Mouse (Mus musculus) spleen, adult 2 months (tissue): ENCODE measurements around the gene Msl1. TPM values are rescaled to one million over a fixed set of nuclear protein-coding genes. Genes with fewer than 3 reads are reported as not detected.
A peak's percentile ranks its signal among the peaks of the same experiment; 100 is the strongest.

Experiments
- DNase-seq, 2 experiments: peaks; one replicate each; pipeline versions ENCODE4 v3.0.0 to v3.0.0-alpha.2; 2012 to 2021; ENCODE audit warnings: low spot score in 2 of 2, low read depth in 1 of 2
- H3K27ac ChIP-seq: fragments of 200-500 bp; 2 replicates; pipeline ENCODE4 v1.5.1; 2012; ENCODE audit warnings: low read length, inconsistent platforms; ENCODE audit not compliant: insufficient read depth
- H3K27me3 ChIP-seq: fragments of 200-500 bp; 2 replicates; pipeline ENCODE4 v1.6.1; 2012; ENCODE audit warnings: mild to moderate bottlenecking, moderate library complexity, low read length, inconsistent platforms; ENCODE audit not compliant: control insufficient read depth, insufficient read depth
- H3K36me3 ChIP-seq: fragments of 200-500 bp; 2 replicates; pipeline ENCODE4 v1.6.1; 2012; ENCODE audit warnings: mild to moderate bottlenecking, low read length, inconsistent platforms; ENCODE audit not compliant: control insufficient read depth, insufficient read depth
- H3K4me1 ChIP-seq: fragments of 200-500 bp; 2 replicates; pipeline ENCODE4 v1.6.1; 2011; ENCODE audit warnings: inconsistent platforms; ENCODE audit not compliant: control insufficient read depth, insufficient read depth, insufficient read length
- H3K4me3 ChIP-seq: fragments of 200-500 bp; 2 replicates; pipeline ENCODE4 v1.5.1; 2011; ENCODE audit warnings: mild to moderate bottlenecking, inconsistent platforms; ENCODE audit not compliant: insufficient read depth, insufficient read length; ENCODE audit errors: extremely low read depth
- CTCF ChIP-seq: fragments of 200-500 bp; IDR thresholded peaks from 2 replicates; pipeline ENCODE4 v1.5.1; 2011; ENCODE audit warnings: mild to moderate bottlenecking, inconsistent platforms; ENCODE audit not compliant: insufficient read depth, insufficient read length, insufficient replicate concordance; ENCODE audit errors: extremely low read depth
- POLR2A ChIP-seq: fragments of 200-500 bp; IDR thresholded peaks from 2 replicates; pipeline ENCODE4 v1.6.1; 2011; ENCODE audit warnings: low read depth, low read length, inconsistent platforms
- WGBS: fragments of 180-500 bp; shearing (Covaris S2); methylation state at CpG from one replicate; pipeline ENCODE4 v1.1.7; 2018; 5-methylcytosine and 5-hydroxymethylcytosine counted together
- polyA plus RNA-seq: library from polyadenylated mRNA; depleted of rRNA; stranded (reverse); fragments of >200 nt; gene quantifications from 2 replicates; pipeline ENCODE4 v1.2.3, GENCODE M21; 2012

The Msl1 gene
- polyA plus RNA-seq, 1 experiment: 23.3 TPM

GRCm38 (mm10) chr11:98774582-98775347 lies 20.6 kb upstream of the Msl1 start, which contains the start of gene Nr1d1:
Gene Nr1d1 (minus strand): TSS chr11:98775333.
- Histone ChIP-seq H3K4me3 (peak within 1 kb of the TSS; percentile 46), H3K4me1 (peaks cover 33% of the 10 kb centered on the region), H3K27me3 (no peaks in the 10 kb centered on the region), H3K36me3 (no peaks in the 10 kb centered on the region), H3K27ac (peak within 1 kb of the TSS; percentile 60)
- no peak for DNase-seq
- WGBS: 2% methylated on average over 22 of the region's 22 CpGs
- TF ChIP-seq CTCF: no peak
- no peak; the same call in 1 of the 2 replicates for TF ChIP-seq POLR2A

DNA sequence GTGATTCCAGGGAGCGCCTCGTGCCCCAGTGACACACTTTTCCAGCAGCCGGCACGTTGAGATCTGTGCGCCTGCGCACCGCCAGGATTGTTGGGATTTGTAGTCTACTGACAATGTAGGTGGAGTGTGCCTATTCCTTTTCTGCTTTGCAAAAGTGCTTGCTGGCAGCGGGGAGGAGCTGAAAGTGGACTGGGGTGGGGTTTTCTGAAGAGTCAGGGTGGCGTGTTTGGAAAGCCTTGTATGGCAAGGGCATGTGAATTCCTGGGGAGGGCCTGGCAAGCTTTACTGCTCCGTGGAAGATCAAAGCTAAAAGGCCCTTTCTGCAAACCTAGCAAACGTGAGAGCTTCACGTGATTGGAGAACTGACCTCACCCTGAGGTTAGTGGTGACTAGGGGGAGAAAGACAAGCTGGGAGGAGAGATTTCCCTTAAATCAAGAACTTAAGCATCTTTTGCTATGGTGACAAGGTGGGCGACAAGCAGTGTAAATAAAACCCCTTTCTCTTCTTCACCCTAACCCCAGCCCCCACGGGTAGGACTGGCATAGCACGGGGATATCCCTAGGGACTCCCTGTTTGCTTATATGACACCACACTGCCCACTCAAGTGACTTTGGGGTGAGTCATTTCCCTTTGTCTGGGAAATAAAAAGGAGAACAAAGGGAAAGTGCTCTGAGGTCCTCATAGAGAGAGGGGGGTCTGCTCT lies 19.8 kb upstream of the Msl1 start:
- under 1% methylated on average over 15 of the region's 15 CpGs for WGBS
- Histone ChIP-seq H3K27ac (peak overlapping the region; percentile 6), H3K36me3 (no peaks in the 10 kb centered on the region), H3K4me3 (peak overlapping the region; percentile 46), H3K4me1 (peaks cover 25% of the 10 kb centered on the region), H3K27me3 (no peaks in the 10 kb centered on the region)
- no peak for TF ChIP-seq POLR2A
- TF ChIP-seq CTCF: no peak
- peak in 1 of 2 experiments; percentile 81 for DNase-seq

DNA sequence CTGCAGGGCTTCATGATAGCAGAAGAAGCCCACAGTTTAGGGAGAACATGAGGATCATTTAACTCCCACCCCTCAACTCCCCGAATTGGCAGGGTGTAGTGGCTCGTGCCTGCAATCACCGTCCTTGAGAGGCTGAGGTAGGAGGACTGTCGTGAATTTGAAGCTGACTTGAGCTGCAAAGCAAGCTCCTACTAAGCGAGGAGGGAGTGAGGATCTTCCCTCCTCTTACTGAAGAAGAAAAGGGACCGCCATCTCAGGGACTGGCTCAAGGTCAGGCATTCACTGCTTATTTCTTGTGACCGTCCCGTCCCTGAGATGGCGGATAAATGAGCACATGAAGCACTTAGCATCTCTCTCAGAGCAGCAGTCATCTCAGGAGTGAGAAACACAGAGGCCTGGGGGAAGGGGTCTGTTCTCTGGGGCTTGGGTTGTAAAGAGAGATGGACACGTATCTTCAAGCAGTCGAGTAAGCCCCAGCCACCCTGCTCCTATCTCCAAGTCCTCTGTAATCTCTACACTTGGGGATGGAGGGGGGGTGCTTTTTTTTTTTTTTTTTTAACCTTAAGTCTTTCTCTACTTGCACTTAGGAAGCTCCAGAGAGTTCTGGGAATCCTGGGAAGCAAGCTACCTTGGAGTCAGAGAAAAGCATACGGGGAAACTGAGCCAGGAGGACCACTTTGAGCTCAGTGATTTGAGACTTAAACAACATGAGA lies 19.1 kb upstream of the Msl1 start:
- Histone ChIP-seq H3K36me3 (no peaks in the 10 kb centered on the region), H3K4me3 (no peak overlapping the region), H3K27me3 (no peaks in the 10 kb centered on the region), H3K27ac (peak overlapping the region; percentile 6), H3K4me1 (peaks cover 23% of the 10 kb centered on the region)
- no peak for TF ChIP-seq CTCF
- TF ChIP-seq POLR2A: no peak
- 52% methylated on average over 12 of the region's 12 CpGs for WGBS
- DNase-seq: no peak

- Histone ChIP-seq H3K4me1 (peaks cover 20% of the 10 kb centered on the region), H3K27me3 (no peaks in the 10 kb centered on the region), H3K36me3 (no peaks in the 10 kb centered on the region), H3K4me3 (no peak overlapping the region), H3K27ac (no peak overlapping the region; the same call in 1 of the 2 replicates)
- 28% methylated on average over 9 of the region's 9 CpGs for WGBS
- no peak for TF ChIP-seq CTCF
- TF ChIP-seq POLR2A: no peak
- no peak for DNase-seq
Measured at GRCm38 (mm10) chr11:98776843-98777590, 18.3 kb upstream of the Msl1 start.

GRCm38 (mm10) chr11:98777888-98778287 lies 17.4 kb upstream of the Msl1 start:
- Histone ChIP-seq H3K27me3 (no peaks in the 10 kb centered on the region), H3K4me3 (no peak overlapping the region), H3K27ac (no peak overlapping the region), H3K36me3 (no peaks in the 10 kb centered on the region), H3K4me1 (peaks cover 25% of the 10 kb centered on the region)
- DNase-seq: no peak
- no peak for TF ChIP-seq CTCF
- TF ChIP-seq POLR2A: no peak

GRCm38 (mm10) chr11:98781851-98782512 lies 13.3 kb upstream of the Msl1 start:
- H3K4me1 ChIP-seq: peaks cover 30% of the 10 kb centered on the region
- TF ChIP-seq POLR2A: no peak
- H3K27ac ChIP-seq: 0 out of 2 replicates have a peak overlapping the region, but pooled peaks have one; percentile 7
- WGBS: 68% methylated on average over 12 of the region's 14 CpGs
- H3K36me3 ChIP-seq: no peaks in the 10 kb centered on the region
- no peak for DNase-seq
- no peak overlapping the region for H3K4me3 ChIP-seq
- no peaks in the 10 kb centered on the region for H3K27me3 ChIP-seq
